Mouse (Mus musculus): ENCODE results near the gene Sox3.

Gene Sox3

GRCm38 (mm10) chrX:60892801-60893681 lies at the start of gene Sox3:
Gene Sox3, minus strand, starts transcription at chrX:60893430.
- DNase-seq (ENCODE audit: low spot score), result no peak

- no peak for DNase-seq (ENCODE audit: low spot score)
Measured at GRCm38 (mm10) chrX:60940225-60940624, 47.0 kb upstream of the Sox3 start.

- DNase-seq (ENCODE audit: low spot score), result no peak
Measured at GRCm38 (mm10) chrX:60899546-60899945, 6.3 kb upstream of the Sox3 start.

- DNase-seq (ENCODE audit: low spot score), result no peak
Measured at GRCm38 (mm10) chrX:60898641-60899040, 5.4 kb upstream of the Sox3 start.

GRCm38 (mm10) chrX:60896296-60896695 lies 3.1 kb upstream of the Sox3 start:
- DNase-seq (ENCODE audit: low spot score), result no peak

GRCm38 (mm10) chrX:60895416-60895815 lies 2.2 kb upstream of the Sox3 start:
- no peak for DNase-seq (ENCODE audit: low spot score)

- no peak for DNase-seq (ENCODE audit: low spot score)
Measured at GRCm38 (mm10) chrX:60893720-60894543, 702 bp upstream of the Sox3 start.

- peak; percentile 7 for DNase-seq (ENCODE audit: low spot score)
Measured at GRCm38 (mm10) chrX:60892098-60892800, 981 bp downstream of the Sox3 start.

- DNase-seq (ENCODE audit: low spot score), result no peak
Measured at GRCm38 (mm10) chrX:60891329-60892095, 1.7 kb downstream of the Sox3 start.

GRCm38 (mm10) chrX:60890651-60891050 lies 2.6 kb downstream of the Sox3 start:
- no peak for DNase-seq (ENCODE audit: low spot score)

- DNase-seq (ENCODE audit: low spot score), result no peak
Measured at GRCm38 (mm10) chrX:60889956-60890485, 3.2 kb downstream of the Sox3 start.
